Mouse (Mus musculus) G1E (cell line): Measurements from ENCODE around the gene Gm11938. TPM values are rescaled to one million over a fixed set of nuclear protein-coding genes. Genes with fewer than 3 reads are reported as not detected.
"Not testable (repeated sequence)": the region's sequence is repeated elsewhere in the genome, so short reads cannot be mapped to it uniquely, and the experiment has no call there.

Experiments
- ATAC-seq: 2 replicates; pipeline ENCODE4 v1.8.0; 2016; ENCODE audit warnings: mild to moderate bottlenecking; ENCODE audit not compliant: insufficient number of reproducible peaks, poor library complexity, low FRiP score, severe bottlenecking; ENCODE audit errors: extremely low read depth
- DNase-seq: peaks from one replicate; pipeline ENCODE4 v3.0.0; 2012; ENCODE audit warnings: low spot score
- H3K27me3 ChIP-seq: 2 replicates; pipeline ENCODE4 v1.6.1; 2012; ENCODE audit warnings: mild to moderate bottlenecking, low read length, inconsistent platforms; ENCODE audit not compliant: insufficient read depth
- H3K36me3 ChIP-seq: replicated peaks from 2 replicates; pipeline ENCODE3; 2012; ENCODE audit warnings: mild to moderate bottlenecking, inconsistent platforms
- H3K4me1 ChIP-seq: 2 replicates; pipeline ENCODE4 v1.6.1; 2012; ENCODE audit warnings: low read depth, low read length, inconsistent platforms, mixed read lengths; ENCODE audit not compliant: insufficient read depth
- H3K4me3 ChIP-seq: 2 replicates; pipeline ENCODE4 v1.5.1; 2012; ENCODE audit warnings: low read depth, mild to moderate bottlenecking, inconsistent platforms, low read length, moderate library complexity, mixed read lengths
- H3K9me3 ChIP-seq: replicated peaks from 2 replicates; pipeline ENCODE4 v1.6.1; 2012; ENCODE audit warnings: inconsistent platforms
- CTCF ChIP-seq: IDR thresholded peaks from 2 replicates; pipeline ENCODE4 v1.5.1; 2012; ENCODE audit warnings: low read depth, low read length, inconsistent platforms, mixed read lengths
- GATA1 ChIP-seq: IDR thresholded peaks from 2 replicates; pipeline ENCODE4 v1.6.1; 2012; ENCODE audit warnings: borderline replicate concordance, low read length, inconsistent platforms, mixed read lengths
- GATA2 ChIP-seq: IDR thresholded peaks from 2 replicates; pipeline ENCODE4 v1.6.1; 2012; ENCODE audit warnings: low read depth, low read length, inconsistent platforms, borderline replicate concordance
- POLR2AphosphoS5 ChIP-seq: IDR thresholded peaks from 2 replicates; pipeline ENCODE4 v1.6.1; 2012; ENCODE audit warnings: low read depth, low read length, inconsistent platforms; ENCODE audit not compliant: insufficient replicate concordance
- TAL1 ChIP-seq: conservative IDR thresholded peaks from 2 replicates; pipeline ENCODE4 v1.6.1; 2012; ENCODE audit warnings: low read depth, low read length, inconsistent platforms, mixed read lengths
- polyA plus RNA-seq: library from polyadenylated mRNA; stranded (reverse); fragments of >175 nt; gene quantifications from 2 replicates; pipeline ENCODE4 v1.2.3, GENCODE M21; 2012
- total RNA-seq, 2 experiments: library from RNA; stranded (forward) in 1 of 2; stranded (reverse) in 1 of 2; fragments of 200-1000 nt in 1 of 2; fragments of >200 nt in 1 of 2; fragmentation: Nextera tagmentation in 1 of 2; gene quantifications; 2 replicates each; pipeline ENCODE4 v1.2.3; 2014 to 2017

Gm11938 gene
- total and polyA plus RNA-seq, 3 experiments, result not detected

GRCm38 (mm10) chr11:99609126-99609525, 6.0 kb upstream of the Gm11938 start:
- Histone ChIP-seq H3K27me3 (no peaks in the 10 kb centered on the region), H3K4me3 (no peak overlapping the region), H3K9me3 (peaks cover 14% of the 10 kb centered on the region), H3K4me1 (no peaks in the 10 kb centered on the region), H3K36me3 (no peaks in the 10 kb centered on the region)
- TF ChIP-seq POLR2AphosphoS5 (no peak), TAL1 (no peak), GATA2 (no peak), GATA1 (no peak), CTCF (no peak)
- ATAC-seq (no peak), DNase-seq (no peak)

GRCm38 (mm10) chr11:99597742-99598141, 5.4 kb downstream of the Gm11938 start, which contains the start of gene Krtap9-3:
TSS of gene Krtap9-3 (minus strand) at chr11:99598105.
- not testable (repeated sequence) for H3K4me1 ChIP-seq, H3K36me3 ChIP-seq, DNase-seq, ATAC-seq, H3K4me3 ChIP-seq, H3K27me3 ChIP-seq
- peaks cover 11% of the 10 kb centered on the region; the same call in 1 of the 2 replicates for H3K9me3 ChIP-seq

GRCm38 (mm10) chr11:99590981-99591380, 12.1 kb downstream of the Gm11938 start, which contains the start of gene Krtap1-3:
TSS of gene Krtap1-3 (minus strand) at chr11:99591339.
- H3K36me3 ChIP-seq, result no peaks in the 10 kb centered on the region
- H3K27me3 ChIP-seq, result no peaks in the 10 kb centered on the region
- ATAC-seq (no peak), DNase-seq (no peak)
- no peak within 1 kb of the TSS for H3K4me3 ChIP-seq
- TF ChIP-seq GATA1, result no peak
- no peak for TF ChIP-seq GATA2
- TF ChIP-seq CTCF, result no peak
- no peak for TF ChIP-seq POLR2AphosphoS5
- no peak for TF ChIP-seq TAL1
- H3K4me1 ChIP-seq, result no peaks in the 10 kb centered on the region
- H3K9me3 ChIP-seq, result peaks cover 11% of the 10 kb centered on the region

- Histone ChIP-seq H3K36me3 (no peaks in the 10 kb centered on the region), H3K27me3 (no peaks in the 10 kb centered on the region), H3K4me3 (no peak overlapping the region), H3K4me1 (no peaks in the 10 kb centered on the region), H3K9me3 (peaks cover 11% of the 10 kb centered on the region)
- DNase-seq, result no peak
- no peak for TF ChIP-seq CTCF
- no peak for TF ChIP-seq POLR2AphosphoS5
- TF ChIP-seq TAL1, result no peak
- TF ChIP-seq GATA2, result no peak
- TF ChIP-seq GATA1, result no peak
- ATAC-seq, result no peak
Measured at GRCm38 (mm10) chr11:99585096-99585495, 18.0 kb downstream of the Gm11938 start.

- Histone ChIP-seq H3K36me3 (no peaks in the 10 kb centered on the region), H3K9me3 (peaks cover 11% of the 10 kb centered on the region), H3K4me3 (no peak within 1 kb of the TSS), H3K27me3 (no peaks in the 10 kb centered on the region), H3K4me1 (no peaks in the 10 kb centered on the region)
- no peak for ATAC-seq
- TF ChIP-seq GATA1 (no peak), POLR2AphosphoS5 (no peak), CTCF (no peak)
- no peak for DNase-seq
Measured at GRCm38 (mm10) chr11:99583245-99583704, 19.8 kb downstream of the Gm11938 start, which contains the start of gene Krtap1-4. TSS of gene Krtap1-4 (minus strand) at chr11:99583654.

- Histone ChIP-seq H3K36me3 (no peaks in the 10 kb centered on the region), H3K9me3 (peaks cover 11% of the 10 kb centered on the region), H3K4me3 (no peak overlapping the region), H3K27me3 (no peaks in the 10 kb centered on the region), H3K4me1 (no peaks in the 10 kb centered on the region)
- DNase-seq, result no peak
- no peak for TF ChIP-seq POLR2AphosphoS5
- TF ChIP-seq TAL1, result no peak
- no peak for TF ChIP-seq CTCF
- ATAC-seq, result no peak
Measured at GRCm38 (mm10) chr11:99581564-99581963, 21.5 kb downstream of the Gm11938 start.

GRCm38 (mm10) chr11:99581051-99581450, 22.1 kb downstream of the Gm11938 start:
- Histone ChIP-seq H3K27me3 (no peaks in the 10 kb centered on the region), H3K4me1 (no peaks in the 10 kb centered on the region), H3K36me3 (no peaks in the 10 kb centered on the region), H3K9me3 (peaks cover 11% of the 10 kb centered on the region), H3K4me3 (no peak overlapping the region)
- TF ChIP-seq POLR2AphosphoS5 (no peak), CTCF (no peak), GATA2 (no peak), TAL1 (no peak), GATA1 (no peak)
- ATAC-seq (no peak), DNase-seq (no peak)
